Mouse (Mus musculus): Measurements from ENCODE around the gene Spata31d1b.
"Not testable (repeated sequence)": the region's sequence is repeated elsewhere in the genome, so short reads cannot be mapped to it uniquely, and the experiment has no call there.

Spata31d1b gene

DNA sequence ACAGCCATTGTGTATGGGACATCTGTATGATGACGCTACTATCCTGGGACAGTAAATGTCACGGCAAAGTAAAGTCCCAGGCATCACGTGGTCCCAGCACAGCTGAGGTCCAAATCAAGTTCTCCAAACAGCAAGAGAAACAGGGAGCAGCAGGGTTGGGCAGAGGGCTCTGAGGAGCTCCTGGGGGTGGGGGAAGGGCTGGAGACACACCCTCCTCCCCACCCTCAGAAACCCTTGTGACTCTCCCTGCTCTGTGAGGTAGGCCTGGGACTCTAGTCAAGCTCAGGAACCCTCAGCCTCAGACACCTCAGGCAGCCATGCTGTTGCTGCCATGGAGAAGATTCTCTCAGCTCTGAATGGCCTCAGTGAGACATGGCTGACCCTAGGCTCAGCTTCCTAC, at the start of gene Spata31d1b:
TSS of gene Spata31d1b (plus strand) at position 301 of the 400 bp plus-strand sequence.
- not testable (repeated sequence) for DNase-seq (ENCODE audit: extremely low spot score, low spot score)

DNA sequence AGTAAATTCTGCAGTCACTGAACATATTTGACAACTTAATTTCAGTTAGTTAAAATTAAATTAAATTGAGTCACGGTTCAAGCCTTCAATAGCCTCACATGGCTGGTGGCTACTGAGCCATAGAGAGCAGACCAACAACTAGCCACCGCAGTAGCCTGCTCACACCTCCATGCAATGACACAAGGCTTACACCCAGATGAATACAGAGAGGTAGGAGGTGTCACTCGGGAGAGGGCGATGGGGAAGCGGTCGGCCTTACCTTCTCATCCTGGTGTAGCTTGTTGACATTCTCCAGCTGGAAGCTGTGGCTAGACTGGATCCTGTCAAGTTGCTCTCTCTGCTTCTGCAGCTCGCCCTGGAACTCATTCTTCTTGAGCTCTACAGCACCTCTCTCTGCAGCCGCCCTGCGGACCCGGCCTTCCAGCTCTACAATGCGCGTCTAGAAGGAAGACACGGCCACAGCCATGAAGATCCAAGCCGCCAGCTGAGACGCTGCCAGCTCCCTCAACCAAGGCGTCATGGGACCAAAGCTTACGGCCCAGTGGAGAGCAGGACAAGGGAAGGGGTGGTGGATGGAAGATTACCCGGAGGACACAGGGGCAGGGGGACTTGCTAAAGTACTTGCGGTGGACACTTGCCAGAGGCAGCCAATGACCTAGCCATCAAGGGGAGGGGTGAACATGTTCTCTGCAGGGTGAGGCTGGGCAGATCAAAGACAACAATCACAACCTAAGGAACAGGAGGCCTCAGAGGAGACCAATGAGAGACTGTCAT, 48.0 kb upstream of the Spata31d1b start:
- DNase-seq (ENCODE audit: extremely low spot score, low spot score) = no peak

DNA sequence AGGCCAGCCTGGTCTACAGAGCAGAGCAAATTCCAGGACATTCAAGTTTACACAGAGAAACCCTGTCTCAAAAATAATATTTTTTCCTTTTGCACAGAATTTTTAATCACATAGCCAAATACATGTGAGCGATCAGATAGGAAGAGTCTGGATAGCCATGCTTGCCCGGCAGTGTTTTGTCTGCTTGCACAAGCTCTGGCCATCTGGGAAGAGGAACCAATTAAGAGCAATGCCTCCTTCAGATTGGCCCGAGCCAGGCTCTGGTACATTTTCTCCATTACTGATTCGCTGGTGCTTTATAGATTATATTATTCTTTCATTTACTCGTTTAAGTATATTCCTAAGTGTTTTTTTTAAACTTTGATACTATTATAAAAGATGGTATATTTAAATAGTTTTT, 44.3 kb upstream of the Spata31d1b start:
- no peak for DNase-seq (ENCODE audit: extremely low spot score, low spot score)

DNA sequence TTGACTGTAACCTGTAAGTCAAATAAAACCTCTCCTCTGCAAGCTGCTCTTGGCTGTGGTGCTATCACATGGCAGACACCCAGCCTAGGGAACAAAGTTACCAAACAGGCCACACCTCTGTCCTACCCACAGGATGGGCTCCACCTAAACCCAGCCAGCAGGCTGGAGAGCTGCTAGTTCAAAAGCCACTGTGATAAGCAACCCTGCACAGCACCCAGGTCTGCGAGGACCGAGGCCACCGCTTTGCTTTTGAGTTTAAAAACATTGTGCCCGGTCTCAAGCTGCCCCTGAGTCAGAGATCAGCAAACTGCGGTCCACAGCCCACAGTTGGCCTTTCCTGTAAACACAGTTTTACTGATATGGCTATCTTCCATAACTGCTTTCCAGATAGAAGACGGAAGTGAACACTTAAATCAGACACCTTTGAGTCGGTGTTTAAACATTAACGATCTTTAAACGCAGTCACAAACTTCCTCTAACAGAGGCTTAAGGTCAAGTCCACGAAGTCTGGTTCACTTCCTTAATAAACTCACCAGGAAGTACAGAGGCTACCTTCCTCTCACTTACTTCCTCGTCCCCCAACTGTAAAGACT, 43.5 kb upstream of the Spata31d1b start:
- no peak for DNase-seq (ENCODE audit: extremely low spot score, low spot score)

DNA sequence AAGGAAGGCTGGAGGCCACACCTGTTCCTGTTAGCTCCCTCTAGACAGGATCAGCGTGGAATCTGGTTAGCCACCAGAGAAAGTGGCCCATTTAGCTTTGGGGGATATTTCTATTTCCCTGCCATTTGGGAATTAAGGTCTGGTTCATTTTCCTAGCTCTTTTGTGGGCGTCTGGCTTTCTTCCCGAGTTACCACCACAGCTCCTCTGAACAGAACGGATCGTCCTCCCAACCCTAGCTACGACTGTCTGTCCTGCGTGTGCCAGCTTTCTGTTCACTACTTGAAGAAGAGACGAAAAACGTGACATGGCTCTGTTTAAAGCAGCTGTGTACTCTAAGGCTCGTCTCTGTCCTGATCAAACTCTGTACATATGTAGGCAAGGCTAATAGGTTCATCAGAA, 42.1 kb upstream of the Spata31d1b start:
- no peak for DNase-seq (ENCODE audit: extremely low spot score, low spot score)

DNA sequence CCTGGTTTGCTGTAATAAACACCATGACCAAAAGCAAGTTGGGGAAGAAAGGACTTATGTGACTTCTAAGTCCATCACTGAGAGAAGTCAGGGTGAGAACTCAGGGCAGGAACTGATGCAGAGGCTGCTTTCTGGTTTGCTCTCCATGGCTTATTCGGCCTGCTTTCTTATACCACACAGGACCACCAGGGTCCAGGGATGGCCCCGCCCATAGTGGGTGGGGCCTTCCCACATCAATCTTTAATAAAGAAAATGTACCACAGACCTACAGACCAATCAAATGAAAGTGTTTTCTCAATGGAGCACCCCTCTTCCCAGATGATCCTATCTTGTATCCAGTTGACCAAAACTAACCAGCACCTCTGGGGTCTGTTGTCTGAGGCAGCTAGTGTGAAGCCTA, 40.6 kb upstream of the Spata31d1b start:
- no peak for DNase-seq (ENCODE audit: extremely low spot score, low spot score)

DNA sequence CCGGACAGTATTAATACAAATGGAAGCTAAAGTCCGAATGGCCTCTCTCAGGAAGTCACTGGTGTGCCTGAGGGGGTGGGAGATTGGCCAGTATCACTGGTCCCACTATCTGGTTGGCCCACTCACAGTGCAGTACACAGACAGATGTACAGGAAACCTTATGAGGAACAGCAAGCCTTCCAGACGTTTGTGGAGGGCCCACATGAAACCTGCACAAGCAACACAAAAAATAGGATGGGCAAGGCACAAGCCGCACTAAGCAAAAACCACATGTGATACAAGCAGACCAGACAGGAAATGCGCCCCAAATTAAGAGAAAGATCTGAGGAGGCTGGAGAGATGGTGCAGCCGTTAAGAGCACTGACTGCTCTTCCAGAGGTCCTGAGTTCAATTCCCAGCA, 39.8 kb upstream of the Spata31d1b start:
- no peak for DNase-seq (ENCODE audit: extremely low spot score, low spot score)

DNA sequence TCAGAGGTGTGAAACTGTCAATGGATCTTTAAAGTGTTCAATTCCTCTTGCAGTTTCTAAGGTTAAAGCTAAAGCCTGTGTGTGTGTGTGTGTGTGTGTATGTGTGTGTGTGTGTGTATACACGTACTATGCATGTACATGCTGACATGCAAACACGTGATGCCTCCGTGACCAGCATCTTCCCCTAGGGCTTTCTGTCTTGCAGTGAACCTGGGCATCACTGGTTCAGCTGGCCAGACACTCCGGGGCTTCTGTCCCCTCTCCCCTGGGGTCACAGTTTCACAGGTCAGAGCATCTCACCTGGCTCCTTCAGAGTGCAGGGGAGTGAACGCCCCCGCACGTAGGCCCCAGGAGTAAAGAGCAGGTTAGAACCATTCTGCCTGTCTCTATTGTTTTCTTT, 38.5 kb upstream of the Spata31d1b start:
- DNase-seq (ENCODE audit: extremely low spot score, low spot score) = no peak

DNA sequence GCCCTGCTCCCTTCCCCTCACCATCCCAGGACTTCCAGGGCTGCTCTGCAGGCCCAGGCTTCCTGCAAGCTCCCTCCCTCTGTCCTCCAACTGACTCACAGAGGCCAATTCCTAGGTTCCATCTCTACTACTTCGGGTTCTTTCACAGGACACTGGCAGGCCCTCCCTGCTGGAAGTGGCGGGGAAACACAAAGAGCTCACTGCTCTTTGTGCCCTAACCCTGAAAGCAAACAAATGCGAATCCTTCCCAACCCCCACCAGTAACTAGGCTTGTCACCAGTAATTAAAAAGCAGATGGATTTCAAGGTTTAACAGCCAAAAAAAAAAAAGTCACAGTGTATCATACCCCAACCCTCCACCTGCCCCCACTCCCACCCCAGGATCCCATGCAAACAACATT, 37.9 kb upstream of the Spata31d1b start:
- DNase-seq (ENCODE audit: extremely low spot score, low spot score) = peak; percentile 61

DNA sequence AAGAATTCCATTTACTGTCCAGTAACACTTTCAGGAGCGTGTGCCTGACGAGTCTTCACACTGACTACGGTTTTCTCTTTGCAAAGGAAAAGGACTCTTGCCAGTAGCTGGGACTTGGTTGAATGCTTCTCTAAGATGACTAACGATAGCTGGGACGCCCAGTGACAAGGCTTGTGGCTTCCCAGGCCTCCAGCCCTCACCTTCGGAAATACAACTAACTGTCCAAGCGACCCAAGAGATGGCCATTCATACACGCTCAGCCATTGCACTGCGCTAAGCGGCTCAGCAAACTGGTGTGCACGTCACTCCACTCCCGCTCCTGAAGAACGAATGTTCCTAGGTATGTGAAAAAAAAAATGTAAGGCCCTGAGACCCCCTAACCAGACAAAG, 37.3 kb upstream of the Spata31d1b start:
- DNase-seq (ENCODE audit: extremely low spot score, low spot score) = peak; percentile 63

DNA sequence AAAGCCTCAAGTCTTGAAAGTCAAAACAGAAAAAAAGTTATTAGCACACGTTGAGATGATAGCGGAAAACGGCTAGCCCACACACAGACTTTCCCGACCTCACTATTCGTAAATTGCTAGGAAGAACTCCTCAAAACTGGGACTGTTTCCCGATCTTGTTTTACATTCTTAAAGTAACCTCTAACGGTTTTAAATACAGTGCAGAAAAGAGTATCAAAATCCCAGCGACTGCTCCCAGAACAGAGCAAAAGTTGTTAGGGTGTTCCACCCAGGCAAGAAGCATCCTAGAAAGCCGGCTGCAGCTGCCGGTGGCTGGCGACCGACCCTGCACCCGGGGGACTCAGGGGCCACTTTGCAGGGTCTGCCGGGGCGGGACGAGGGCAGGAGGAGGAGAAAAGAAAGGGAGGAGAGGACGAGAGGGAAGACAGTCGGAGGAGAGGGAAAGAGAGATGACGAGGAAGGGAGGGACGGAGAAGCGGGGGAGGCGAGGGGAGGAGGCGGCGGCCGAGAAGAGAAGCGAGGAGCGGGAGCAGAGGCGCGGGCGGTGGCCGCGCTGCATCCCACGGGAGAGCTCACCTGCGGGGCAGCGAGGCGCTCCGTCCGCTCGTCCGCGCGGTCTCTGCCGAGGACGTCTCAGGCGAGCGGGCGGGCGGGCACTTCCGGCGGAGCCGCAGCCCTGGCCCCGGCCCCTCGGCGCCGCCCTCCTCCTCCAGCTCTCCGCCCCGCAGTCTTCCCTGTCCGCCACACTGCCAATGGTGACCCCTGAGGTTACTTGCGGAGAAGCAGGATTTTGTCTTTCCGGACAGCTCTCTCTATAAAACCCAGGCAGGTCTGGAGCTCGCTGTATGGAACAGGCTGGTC, 36.7 kb upstream of the Spata31d1b start, which contains the start of gene Golm1:
TSS of gene Golm1 (minus strand) at position 661 of the 861 bp plus-strand sequence.
- DNase-seq (ENCODE audit: extremely low spot score, low spot score) = peak; percentile 80

DNA sequence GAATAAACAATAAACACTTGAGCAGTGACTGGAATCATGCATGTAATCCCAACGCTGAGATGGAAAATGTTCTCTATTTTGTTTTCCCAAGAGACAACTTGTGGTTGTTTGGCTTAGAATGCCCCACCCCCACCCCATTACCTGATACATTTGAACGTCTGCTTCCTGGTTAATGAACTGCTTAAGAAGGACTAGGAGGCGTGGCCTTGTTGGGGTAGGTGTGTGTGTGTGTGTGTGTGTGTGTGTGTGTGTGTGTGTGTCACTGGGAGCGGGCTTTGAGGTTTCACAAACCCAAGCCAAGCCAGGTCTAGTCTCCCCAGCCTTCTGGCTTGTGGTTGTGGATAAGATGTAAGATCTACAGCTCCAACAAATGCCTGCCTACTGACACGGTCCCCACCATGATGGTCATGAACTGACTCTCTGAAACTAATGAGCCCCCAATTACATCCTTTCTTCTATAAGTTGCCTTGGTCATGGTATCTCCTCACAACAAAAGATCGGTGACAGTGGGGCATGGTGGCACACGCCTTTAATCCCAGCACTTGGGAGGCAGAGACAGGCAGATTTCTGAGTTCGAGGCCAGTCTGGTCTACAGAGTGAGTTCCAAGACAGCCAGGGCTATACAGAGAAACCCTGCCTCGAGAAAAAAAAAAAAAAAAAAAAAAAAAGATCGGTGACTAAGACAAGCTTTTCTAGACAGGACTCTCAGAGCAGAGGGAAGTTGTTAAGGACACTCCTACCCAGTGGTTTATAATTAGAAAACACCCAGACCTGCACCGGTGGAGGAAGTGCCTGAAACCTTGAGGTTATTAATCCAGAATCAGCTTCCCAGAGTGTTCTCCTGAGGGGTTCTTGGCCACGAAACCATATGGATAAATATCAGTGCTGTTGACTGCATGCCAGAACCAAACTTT, 35.5 kb upstream of the Spata31d1b start:
- DNase-seq (ENCODE audit: extremely low spot score, low spot score) = no peak

DNA sequence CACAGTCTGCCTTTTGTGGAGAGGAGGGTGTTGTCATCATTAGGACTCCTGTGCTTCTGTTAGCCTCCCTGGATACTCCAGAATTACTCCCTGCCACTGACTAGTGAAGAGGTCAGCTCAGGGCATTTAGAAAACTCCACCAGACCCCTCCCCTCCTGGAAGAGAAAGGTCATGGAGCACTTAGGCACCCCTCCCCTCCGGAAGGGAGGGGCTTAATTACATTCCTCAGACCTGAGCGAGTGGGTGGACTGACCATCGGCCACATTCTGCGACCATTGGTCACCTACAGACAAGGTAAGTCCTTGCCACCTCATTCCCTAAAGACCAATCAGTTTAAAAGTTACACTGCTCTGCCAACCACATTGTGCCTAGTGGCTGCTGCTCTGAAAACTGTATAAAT, 32.8 kb upstream of the Spata31d1b start:
- no peak for DNase-seq (ENCODE audit: extremely low spot score, low spot score)

DNA sequence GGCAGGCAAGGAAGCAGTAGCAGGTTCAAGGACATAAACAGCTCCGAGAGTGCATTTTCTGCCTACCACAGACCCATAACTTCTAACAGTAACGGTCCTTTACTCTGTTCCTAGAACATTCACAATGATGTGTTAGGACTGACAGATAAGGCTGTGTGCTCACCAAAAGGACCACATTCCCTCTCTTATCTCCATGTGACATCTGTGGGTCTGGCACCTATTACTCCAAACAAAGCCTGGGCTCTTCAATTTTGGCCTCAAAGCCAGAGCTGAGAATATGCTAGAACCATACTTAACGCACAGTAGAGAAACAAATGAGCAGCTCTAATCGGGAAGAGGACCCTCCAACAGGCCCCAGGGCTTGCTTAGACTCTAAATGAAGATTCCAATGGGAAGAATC, 32.2 kb upstream of the Spata31d1b start:
- no peak for DNase-seq (ENCODE audit: extremely low spot score, low spot score)

DNA sequence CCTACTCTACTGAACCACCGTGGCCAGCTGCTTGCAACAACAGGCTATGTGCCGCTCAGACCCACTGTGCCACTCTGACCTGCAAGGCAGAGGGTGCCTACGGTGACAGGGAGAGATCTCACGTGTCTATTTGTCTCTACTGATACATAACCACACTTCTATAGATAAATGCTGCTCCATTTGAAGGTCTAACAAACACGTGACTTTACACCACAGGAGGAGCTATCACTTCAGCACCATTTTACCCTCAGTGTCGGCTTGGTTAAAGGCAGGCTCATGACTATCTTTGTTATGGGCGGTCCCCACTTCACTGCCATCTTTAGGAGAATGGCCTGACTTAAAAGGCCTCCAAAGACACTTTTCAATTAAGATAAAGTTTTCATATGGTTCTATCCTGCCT, 29.5 kb upstream of the Spata31d1b start:
- no peak for DNase-seq (ENCODE audit: extremely low spot score, low spot score)

DNA sequence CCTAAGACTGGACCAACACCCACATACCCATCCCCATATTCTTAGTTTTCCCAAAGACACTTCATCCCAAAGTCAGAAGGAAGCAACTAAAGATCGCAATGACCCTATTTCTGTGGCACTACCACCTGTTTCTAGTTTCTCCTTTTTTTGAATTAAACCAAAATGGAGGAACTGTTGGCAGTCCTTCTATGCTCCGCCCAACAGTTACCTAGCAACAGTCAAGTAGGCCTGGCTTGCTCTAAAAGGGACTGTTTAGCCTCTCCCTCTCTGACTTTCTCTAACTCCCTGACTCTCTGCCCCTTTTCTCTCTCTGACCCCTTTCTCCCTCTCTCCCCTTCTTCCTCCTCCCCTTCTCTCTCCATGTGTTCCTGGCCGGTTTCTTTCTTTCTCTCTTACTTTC, 26.8 kb upstream of the Spata31d1b start:
- no peak for DNase-seq (ENCODE audit: extremely low spot score, low spot score)

DNA sequence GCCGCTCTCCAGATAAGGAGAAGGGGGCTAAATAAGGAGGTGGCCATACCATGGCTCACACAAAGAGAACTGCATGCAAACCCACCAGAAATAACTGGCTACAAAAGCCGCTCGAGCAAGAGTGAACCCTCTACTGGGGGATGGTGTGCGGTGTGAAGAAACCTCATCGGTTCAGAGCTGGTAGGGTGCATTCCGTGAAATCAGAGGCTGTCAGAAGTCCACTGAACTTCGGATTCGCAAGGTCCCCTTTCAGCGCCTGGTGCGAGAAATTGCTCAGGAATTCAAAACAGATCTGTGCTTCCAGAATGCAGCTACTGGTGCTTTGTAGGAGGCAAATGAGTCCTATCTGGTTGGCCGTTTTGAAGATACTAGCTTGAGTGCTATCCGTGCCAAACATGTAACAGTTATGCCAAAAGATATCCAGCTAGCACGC, 23.7 kb upstream of the Spata31d1b start:
- DNase-seq (ENCODE audit: extremely low spot score, low spot score) = no peak

DNA sequence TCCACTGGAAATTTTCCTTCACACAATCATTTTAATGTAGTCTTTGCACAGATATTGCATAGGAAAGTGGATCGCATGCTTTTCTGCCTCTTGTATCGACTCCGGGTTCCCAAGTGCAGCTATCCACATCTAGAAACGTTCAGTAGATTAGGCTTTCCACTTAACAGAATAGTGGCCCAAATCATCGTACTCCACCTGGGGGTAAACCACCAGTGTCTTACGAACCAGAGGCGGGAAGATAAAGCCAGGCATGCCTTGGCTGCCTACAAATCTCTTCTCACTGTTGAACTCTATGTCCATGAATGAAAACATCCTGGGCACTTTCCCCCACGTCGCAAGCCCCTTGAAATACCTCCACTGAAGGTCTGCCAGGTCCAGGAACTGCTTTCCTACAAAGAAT, 22.8 kb upstream of the Spata31d1b start:
- DNase-seq (ENCODE audit: extremely low spot score, low spot score) = no peak

DNA sequence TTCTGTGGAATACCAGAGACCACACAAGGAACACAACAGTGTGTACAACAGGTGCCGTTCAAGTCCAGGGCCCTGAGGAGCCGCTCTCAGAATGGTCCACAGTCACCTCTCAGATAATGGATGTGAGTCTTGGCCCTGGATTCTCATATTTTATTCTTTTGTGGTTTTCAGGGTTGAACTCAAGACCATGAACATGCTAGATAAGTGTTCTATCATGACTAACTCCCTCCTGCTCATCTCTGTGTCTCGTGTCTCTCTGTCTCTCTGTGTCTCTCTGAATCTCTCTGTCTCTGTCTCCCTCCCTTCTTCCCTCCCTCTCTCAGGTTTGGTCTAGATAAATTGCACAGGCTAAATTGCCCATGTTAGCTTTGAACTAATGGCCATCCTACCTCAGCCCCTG, 22.2 kb upstream of the Spata31d1b start:
- DNase-seq (ENCODE audit: extremely low spot score, low spot score) = no peak

DNA sequence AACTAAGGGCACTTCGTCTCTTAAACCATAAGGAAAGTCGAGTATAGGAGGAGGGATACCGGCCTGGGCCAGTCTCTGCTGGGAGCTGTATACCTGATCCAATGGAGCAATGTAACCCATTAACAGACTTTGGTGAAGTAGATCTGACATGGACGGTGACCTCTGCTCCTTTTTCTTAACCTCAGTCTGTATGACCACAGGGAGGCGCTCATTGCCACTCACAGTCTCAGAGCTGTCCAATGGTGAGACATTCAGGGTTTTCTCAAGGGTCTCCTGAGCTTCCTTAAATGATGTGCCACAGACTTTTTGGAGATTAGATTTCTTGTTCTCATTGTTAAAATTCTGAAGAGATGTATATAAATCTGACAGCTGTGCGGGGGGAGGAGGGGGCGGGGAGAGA, 21.5 kb upstream of the Spata31d1b start:
- no peak for DNase-seq (ENCODE audit: extremely low spot score, low spot score)

DNA sequence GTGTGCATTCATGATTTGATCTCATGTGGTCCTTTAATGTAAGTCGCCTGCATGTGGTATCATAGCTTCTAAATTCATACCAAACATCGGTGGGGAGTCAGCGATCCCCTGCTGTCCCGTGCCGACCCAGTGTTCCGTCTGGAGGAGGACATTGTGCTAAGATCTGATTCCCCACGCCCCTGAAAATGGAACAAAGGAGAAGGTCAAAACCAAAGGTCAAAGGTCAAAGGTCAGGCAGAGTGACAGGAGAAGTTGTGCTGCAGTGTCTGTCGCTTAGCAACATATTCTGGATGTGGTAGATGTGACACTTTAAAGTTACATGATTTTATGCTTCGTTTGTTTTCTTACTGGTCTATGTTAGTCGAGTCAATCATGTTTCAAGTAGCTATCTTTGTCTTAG, 20.6 kb upstream of the Spata31d1b start:
- peak; percentile 55 for DNase-seq (ENCODE audit: extremely low spot score, low spot score)

Data from neural tube, embryonic 10.5 days (tissue).